Mouse (Mus musculus): ENCODE measurements at regions not wholly inside any gene's neighbourhood (a gene's known extent, or its start where the extent isn't known, plus 50 kb on each side); places are given as distances from the start of the nearest gene placed in this dataset.
A peak's percentile ranks its signal among the peaks of the same experiment; 100 is the strongest.
"Not testable (repeated sequence)": the region's sequence is repeated elsewhere in the genome, so short reads cannot be mapped to it uniquely, and the experiment has no call there.

DNA sequence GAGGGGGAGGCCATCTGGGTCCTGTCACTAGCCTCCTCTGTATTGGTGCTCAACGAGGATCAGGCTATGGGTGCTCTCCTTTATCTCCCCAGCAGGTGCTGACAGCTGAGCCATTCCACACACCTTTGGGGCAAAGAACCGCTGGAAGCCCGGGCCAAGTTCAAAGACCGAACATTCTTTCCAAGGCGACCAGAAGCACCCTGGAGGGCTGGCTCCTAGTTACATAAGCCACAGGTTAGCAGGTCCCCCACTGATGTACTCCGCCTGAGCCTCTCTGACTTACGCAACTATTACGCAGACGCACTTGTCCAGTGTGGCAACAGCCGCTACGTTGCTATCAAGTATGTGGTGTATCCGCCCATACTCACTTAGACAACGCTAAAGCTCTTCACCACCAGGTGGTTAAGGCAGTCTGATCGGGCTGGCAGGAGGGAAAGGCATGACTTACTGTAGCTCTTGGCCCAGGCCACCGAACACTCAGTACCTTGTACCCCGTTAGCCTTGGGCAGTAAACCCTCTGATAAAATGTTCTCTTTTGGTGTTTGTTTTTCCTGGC, 69.2 kb downstream of the Gm33543 start:
- no peak for DNase-seq (ENCODE audit: low read depth, low spot score)

DNA sequence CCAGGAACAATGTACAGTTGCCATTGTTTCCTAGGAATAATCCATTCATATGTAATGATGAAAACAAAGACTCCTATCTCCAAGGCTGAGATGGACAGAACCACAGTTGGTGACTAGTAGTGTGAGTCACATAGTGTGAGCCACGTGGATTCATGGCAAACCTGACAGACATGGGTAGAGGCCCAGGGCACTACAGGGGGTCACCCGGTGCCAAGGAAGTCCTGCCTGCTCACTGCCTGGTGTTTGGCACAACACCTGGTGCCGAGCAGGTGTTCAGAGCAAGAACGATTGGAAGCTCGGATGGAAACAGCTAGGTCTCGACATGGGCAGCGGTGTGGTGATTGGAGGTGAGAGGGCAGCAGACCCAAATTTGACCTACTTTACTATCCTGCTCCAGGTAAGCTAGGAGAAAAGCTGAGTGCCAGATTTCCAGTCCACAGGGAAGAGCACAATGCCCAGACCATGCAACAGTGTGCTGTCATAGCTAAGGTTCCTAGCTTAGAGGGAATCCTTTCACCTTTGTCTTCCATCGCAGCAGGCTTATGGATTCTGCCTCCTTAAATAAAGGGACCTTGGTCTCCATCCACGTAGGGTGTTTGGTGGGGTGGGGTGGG, 69.8 kb downstream of the Gm33543 start:
- no peak for DNase-seq (ENCODE audit: low read depth, low spot score)

DNA sequence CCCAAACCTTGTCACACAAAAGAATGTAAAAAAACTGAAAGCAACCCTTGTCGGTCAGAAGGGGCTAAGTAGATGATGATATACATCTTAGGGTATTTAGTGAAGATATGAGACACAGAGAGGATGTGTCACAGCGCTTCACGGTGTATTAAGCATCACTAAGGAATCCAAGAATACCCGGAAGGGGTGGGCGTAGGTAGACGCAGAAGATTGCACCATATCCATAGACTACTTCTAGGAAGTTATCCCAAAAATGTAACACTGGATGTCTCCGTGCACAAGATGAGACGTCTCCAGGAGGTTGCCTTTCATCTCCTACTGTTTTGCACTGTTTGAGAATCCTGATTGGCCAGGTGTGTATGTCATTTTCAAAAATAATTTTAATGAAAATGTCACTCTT, 73.8 kb downstream of the Gm33543 start:
- no peak for DNase-seq (ENCODE audit: low read depth, low spot score)

DNA sequence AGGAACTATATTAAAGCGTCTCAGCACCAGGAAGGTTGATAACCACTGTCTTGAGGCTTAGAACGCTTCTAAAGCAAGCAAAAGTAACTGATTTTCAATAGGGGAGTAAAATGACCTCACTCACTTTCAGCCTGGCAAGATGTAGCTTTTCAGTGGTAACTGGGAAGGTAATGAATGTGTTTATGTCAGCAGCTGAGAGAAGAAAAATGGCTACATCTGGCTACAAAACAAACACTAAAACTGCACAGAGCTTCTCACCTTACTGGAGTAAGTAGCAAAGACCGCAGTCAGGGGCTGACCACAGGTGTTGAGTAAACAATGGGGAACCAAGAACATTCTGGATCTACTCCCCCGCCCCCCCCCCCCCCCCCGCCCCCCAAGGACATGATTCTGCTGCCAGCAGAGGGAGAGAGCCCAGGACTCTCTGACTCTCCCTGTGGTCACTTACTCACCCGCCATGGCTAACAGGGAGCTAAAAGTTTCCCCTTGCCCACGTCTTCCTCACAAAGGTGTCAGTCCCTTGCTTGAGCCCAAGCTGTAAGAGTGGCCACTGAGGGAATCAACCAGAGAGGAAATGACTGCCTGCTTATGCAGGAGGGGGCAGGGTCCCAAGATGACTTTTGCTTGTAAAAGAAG, 75.1 kb downstream of the Gm33543 start:
- no peak for DNase-seq (ENCODE audit: low read depth, low spot score)

DNA sequence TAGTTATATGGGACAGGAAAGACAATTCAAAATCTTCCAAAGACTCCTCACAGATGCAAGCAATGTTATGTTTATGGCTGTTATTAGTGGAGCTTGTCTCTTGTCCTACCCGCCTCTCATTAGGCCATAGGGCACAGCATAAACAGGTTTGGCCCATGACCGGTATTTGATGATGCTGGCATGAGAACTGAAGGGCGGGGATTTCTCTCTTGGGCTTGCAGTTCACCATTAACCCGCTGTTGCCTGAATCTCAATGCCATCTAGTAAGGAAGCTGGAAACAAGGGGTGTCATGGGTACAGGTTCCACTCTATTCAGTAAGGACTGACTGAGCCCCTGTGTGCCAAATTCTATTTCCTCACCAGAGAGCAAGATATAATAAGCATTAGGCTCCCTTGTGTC, 78.6 kb downstream of the Gm33543 start:
- DNase-seq (ENCODE audit: low read depth, low spot score), result no peak

DNA sequence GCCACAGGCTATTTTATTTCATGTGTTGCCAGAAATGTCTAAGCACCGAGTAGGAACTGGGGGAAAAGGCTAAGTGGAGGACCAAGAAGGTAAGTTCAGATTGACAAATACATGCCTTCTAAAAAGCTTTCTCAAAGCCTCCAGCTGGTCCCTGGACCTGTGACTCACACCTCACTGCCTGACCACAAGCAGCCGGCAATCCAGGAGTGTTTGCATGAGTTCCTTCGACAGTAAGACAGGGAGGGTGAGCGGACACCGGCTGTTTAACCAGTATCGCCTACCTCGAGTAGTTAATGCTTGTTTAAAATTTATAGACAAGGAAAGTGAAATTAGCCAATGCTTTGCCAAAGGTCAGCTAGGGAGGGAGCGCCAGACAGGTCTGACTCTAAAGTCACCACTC, 80.1 kb downstream of the Gm33543 start:
- DNase-seq (ENCODE audit: low read depth, low spot score), result no peak

DNA sequence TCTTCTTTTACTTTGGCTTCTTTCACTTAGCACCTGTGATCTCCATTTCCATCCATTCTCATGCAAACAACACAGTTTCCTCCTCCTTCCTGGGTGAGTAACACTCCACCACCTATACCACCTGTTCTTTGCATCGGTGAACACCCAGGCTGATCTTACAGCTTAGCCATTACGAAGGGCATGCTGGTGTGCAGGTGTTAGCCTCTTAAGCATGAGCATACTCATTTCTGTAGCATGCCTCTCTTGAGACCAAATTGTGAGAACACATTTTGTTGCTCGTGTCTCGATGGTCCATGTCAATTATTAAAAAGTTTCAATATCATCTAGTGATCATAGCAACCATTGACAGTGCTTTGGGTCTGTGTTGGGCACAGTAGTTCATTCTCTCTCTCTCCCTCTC, 80.8 kb downstream of the Gm33543 start:
- DNase-seq (ENCODE audit: low read depth, low spot score), result no peak

DNA sequence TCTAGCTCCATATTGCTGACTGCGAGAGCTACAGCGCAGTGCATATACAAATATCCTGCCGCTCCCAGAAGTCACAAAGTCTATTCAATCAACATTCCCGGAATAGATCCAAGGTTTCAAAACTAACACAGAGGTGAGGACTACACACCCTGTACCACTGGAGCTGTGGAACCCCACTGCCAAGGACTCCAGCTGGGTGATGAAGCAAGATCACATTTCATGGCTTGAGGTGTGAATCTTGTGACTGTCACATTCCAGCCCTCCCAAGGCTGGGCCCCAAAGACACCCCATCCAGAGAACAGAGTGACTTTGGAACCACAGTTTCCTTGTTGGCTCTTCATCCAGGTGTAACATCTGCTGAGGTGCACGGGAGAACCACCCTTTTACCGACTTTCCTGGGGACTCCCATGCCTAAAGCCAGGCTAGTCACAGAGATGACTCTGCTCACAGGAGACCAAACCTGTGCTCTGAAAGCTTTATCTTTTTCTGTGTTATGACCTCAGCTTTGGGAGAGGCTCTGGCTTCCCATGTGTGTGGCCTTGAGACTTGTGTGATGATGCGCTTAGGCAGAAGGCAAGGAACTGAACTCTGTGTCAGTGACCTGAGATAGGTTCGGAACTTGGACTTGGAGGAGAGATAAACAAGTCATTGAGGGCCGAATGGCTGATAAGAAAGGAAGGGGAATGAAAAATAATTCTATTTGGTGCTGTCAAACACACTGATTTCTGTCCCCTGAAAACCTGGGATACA, 82.4 kb downstream of the Gm33543 start:
- DNase-seq (ENCODE audit: low read depth, low spot score), result no peak

DNA sequence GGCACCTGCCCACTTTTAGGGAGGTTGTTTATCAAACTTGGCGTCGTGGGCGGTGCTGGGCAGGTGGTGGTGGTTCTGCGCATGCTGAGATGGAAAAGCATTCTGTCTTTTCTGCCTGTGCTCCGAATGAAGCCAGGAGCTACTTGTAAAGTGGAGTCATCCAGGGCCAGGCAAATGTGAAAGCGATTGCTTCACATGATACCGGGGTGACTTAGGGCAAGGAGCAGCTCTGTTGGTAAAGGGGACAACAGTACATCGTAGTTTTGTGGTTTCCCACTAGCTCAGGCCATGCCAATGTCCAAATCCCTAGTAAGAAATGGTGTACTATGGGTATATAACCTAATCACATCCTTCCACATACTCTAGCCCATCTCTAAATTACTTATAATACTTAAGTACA, 84.5 kb downstream of the Gm33543 start:
- DNase-seq (ENCODE audit: low read depth, low spot score), result no peak

DNA sequence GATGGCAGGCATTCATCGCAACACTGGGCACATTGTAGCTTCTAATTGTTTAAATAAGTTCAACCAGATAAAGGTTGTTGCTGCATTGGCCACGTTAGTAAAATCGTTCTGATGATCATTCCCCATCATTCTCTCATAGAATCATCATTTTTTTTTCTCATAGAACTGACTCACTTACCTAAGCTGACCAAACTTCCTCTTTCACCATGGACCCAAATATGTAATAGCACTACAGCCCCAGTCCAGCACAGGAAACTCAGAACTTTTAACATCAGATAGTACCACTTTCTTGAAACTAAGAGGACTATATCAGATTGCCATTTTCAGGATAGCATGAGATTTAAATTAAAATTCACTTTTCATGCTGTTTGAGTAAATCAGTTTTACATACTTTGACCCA, 82.2 kb upstream of the Anapc15-ps start:
- DNase-seq (ENCODE audit: low read depth, low spot score), result no peak

DNA sequence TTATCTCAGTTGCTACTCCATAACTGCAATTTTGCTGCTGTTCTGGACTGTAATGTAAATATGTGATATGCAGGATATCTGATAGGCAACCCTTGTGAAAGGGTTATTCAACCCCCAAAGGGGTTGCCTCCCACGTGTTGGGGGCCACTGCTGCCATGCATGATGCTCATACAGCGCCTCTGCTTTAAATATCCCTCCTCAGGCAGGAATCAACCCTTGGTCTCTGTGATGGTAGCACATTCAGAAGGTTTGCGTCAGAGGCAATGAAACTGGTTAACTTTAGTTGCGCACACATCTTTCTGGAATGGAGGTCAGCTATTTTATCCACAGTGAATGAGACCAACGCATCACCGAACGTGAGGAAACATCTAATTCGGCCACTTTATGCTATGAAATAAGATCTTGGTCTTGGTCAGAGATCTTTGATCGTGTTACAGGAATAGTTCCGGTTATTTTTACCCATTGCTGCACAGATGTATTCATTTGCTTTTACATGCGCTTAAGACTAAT, 80.2 kb upstream of the Anapc15-ps start:
- no peak for DNase-seq (ENCODE audit: low read depth, low spot score)

DNA sequence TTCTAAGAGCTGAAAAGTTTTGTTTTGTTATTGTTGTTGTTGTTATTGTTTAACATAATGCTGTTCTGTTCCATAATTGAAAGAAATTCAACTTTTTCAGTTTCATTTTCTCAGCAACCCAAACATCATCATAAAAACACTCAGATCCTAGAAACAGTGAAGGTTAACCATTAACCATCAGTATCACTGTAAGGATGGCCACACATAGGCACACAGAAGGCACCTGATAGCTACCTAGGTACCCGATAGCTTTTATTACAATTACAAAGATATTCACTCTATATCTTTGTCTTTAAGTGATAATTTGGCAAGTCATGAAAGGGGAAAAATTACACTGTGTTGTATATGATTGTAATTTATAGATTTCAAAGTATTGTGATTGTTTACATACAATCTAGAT, 75.1 kb upstream of the Anapc15-ps start:
- DNase-seq (ENCODE audit: low read depth, low spot score), result no peak

DNA sequence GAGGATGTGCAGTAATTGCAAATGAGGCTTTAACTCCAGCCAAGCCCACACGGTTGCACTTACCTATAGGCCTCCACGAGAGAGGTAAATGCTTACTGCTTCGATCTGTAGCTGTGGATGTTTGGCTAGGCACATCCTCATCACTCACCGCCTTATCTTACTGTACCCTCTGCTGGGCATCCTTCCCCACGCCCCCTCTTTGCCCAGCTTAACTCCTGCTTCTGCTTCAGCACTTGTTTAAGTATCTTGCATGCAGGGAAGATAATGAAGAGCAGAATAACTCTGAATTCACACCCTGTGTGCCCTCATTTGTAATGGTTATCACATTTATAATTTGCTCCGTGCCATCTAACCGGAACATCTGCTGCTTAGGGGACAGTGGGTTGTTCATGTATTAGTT, 74.7 kb upstream of the Anapc15-ps start:
- DNase-seq (ENCODE audit: low read depth, low spot score), result no peak

DNA sequence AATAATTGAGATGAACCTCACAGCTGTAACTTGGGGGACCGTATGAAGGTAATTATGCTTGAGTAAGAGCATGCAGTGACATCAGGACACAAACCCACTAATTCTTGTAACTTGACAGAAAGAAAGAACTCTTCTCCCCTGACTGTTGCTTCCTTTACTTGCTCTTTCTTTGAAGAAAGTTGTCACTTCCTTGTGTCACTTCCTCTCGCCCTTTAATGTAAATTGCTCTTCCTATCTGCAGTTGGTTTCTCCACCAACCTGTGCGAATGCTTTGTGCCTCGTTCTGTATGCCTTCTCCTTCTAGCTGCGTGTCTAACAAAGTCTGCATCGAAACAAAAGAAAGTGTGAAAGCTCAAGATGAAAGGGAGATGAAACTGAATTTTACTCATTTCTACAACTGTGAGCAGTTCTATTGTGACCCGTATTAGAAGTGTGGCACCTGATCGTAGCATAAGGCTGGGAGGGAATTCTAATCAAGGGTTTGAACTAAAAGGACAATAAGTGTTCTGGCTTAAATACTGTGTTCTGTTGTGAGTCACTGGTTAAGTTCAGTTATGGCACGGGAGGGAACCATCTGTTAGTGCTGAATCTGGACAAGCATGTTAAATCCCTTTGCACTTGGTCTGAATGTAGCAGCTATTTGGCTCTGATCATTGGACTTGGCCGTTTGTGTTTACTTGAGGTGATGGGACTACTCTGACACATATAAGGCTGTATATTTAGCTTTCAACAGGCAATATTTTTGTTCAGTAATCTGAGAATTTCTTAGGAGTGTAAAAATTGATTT, 72.8 kb upstream of the Anapc15-ps start:
- DNase-seq (ENCODE audit: low read depth, low spot score), result no peak

DNA sequence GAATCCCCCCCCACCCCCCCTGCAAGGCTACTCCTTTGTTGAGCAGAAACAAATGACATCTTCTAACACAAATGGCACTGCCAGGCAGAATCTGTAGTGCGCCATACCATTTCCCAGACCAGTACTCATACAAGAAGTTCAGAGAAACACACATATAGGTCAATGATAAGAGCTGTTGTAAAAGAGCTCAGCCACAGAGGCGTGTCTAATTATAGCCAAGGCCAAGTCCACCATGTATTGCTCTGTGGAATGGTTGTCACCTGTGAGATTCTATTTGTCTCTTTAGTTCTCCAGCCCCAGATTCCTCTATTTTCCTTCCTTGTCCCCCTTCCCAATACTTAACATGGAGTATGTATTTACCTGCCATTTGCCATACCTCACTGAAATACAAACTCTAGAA, 72.0 kb upstream of the Anapc15-ps start:
- DNase-seq (ENCODE audit: low read depth, low spot score), result no peak

DNA sequence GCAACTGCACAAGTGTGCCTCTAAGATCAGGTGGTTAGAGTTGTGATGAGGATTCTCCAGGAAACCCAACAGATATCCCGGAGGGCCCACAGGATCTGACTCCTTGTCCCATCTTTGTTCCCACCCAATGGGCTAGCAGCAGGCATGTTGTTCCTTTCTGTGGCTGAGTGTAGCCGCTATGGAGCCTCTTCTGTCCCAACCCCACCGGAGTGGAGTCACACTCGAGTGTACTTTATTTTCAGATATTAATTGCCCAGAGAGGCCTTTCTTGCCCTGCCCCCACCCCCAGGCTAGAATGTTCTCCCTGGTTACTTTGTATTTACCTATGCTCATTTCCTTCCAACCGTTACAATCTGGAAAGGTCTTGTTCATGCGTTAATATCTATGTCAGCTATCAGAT, 70.4 kb upstream of the Anapc15-ps start:
- DNase-seq (ENCODE audit: low read depth, low spot score), result no peak

DNA sequence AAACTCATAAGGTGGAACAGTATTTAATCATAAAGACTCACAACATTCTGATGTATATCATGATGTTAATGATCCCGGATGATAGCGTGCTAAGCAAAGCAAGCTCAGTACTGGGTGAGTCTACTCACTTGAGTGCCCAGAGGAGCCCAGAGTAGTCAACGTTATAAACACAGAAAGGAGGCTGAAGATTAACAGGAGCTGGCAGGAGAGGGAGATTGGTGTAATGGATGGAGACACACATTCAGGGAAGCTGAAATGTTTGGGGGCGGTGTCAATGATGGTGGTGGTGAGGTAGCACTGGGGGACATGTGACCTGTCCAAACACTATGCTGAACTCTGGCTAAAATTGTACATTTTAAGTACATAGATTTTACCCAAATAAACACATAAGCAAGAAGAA, 66.2 kb upstream of the Anapc15-ps start:
- DNase-seq (ENCODE audit: low read depth, low spot score), result no peak

DNA sequence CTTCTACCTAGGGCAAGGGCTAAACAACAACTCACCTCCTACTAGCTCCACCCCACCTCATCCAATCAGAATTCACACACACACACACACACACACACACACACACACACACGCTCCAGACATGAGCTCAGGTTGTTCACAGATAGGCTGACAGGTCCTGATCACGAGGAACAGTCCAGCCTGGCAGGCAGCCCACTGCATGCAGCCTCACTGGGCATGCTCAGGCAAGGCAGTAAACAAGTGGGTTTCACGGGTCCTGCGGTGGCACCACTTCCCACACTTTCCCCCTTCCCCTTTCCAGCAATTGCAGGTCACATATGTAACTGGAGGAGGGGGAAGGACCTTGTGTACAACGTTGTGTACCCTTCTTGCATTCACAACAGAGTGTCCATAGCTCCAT, 63.5 kb upstream of the Anapc15-ps start:
- DNase-seq (ENCODE audit: low read depth, low spot score), result not testable (repeated sequence)

DNA sequence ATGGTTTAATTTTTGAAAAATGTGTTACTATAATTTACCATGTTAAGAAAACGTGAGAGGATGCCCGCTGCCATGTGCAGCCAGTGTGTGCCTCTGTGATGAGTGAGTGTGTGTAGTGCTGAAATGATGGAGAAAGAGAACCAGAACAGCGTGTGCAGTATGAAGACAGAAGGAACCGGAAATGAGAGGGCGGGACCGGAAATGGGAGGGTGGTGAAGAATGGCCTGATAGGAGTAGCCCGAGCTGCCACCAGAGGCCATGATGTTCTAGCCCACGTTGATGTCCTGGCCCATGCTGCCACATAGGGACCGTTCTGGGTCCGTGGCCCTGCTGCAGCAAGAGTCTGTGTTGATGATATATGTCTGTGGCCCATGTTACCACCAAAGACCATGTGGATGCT, 57.8 kb upstream of the Anapc15-ps start:
- DNase-seq (ENCODE audit: low read depth, low spot score), result no peak

DNA sequence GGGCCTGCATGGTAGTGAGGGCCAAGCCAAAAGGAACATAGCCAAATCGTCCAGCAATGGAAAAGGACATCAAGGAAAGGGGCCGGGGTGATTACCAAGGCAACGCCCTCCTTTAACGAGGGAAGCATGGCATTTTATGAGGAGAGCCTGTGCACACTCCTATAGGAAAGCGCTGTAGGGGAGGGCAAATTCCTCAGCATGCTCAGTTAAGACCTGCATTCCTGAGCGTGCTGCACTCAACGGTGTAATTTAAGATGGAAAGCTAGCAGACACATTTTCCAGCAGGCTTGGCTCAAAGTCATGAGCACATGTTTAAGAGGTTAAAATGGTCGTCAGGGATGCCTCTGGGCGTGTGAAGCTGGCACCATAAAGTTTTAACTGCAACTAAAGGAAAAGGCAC, 56.6 kb upstream of the Anapc15-ps start:
- DNase-seq (ENCODE audit: low read depth, low spot score), result peak; percentile 90

DNA sequence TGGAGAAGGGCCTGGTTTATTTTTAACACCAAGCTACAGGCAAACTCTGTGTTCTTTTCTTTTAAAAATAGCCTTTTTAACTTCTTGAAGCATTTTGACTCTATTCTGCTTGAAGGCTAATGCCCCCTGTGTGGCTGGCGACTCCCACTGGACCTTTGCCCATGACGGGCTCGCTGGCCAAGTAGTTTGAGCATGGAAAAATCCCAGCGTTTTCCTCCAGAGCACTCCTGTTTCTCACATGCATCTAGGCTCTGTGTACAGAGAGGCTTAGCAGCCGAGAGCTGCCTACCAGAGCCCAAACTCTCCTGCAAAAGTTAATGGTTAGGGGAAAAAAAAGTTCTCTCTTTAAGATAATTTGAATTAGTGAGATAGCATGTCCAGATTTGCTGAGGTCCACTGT, 52.7 kb upstream of the Anapc15-ps start:
- no peak for DNase-seq (ENCODE audit: low read depth, low spot score)

DNA sequence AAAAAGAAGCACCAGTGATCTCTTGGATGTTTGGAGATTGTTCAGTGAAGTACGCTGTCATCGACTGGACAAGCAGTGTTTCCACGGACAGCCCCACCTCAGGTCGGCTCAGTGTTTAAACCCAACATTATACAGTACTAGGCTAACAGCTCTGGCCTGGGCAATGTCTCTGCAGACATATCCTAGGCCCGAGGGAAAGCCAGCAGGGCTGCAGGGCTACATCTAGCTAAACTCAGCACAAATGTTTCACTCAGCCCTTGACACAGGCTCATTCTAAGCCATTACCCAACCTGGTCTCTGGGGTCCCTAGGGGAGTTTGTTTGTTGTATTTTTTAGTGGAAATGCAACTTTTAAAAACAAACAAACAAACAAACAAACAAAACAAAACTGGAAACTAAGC, 52.1 kb upstream of the Anapc15-ps start:
- no peak for DNase-seq (ENCODE audit: low read depth, low spot score)

Data from mesoderm, embryonic 11.5 days (tissue).